Comparison of ENCODE assay signal across 35 mouse cellular contexts in the genomic region with DNA sequence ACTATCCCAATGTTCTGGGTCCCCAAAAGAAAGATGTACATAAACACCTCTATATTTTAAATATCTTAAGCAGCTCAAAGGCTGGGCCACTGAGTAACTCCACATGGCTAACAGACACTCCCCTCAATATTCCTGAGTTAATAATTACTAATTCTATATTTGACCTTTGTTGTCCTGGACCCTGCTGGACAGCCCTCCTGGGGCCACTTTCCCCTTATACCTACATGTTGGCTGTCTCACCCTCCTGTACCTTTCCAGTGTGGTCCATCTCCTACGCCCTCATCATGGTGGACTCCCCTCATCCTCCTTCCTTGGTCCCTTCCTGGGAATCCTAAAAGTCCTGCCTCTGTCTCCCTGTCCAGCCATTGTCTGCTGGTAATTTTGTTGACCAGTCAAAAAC.
"Had no signal": no experiment of that assay in that cellular context is flagged by ENCODE, and none has a peak within 500 bp of the region (broad histone marks: within the 10 kb centered on the region; RNA-seq: fewer than 3 reads in every experiment).

No protein-coding gene starts in this region.

- H3K27me3 ChIP-seq: heart, embryonic 12.5 days; heart, embryonic 13.5 days; heart, embryonic 15.5 days; hindbrain, embryonic 12.5 days; hindbrain, embryonic 13.5 days; hindbrain, embryonic 15.5 days; intestine, embryonic 15.5 days; kidney, embryonic 15.5 days had no signal

- H3K27ac ChIP-seq: heart, adult 2 months; heart, embryonic 10.5 days; heart, embryonic 13.5 days; heart, embryonic 15.5 days; hindbrain, embryonic 10.5 days; hindbrain, embryonic 12.5 days; hindbrain, embryonic 13.5 days; hindbrain, embryonic 14.5 days; hindbrain, embryonic 15.5 days; hindbrain, postnatal 0 days; intestine, embryonic 15.5 days; kidney, embryonic 15.5 days; kidney, postnatal 0 days; layer of hippocampus, adult 2 months had no signal

- H3K4me3 ChIP-seq: heart, adult 2 months; heart, embryonic 10.5 days; heart, embryonic 12.5 days; heart, embryonic 13.5 days; heart, embryonic 15.5 days; hindbrain, embryonic 10.5 days; hindbrain, embryonic 12.5 days; hindbrain, embryonic 13.5 days; hindbrain, embryonic 15.5 days; intestine, embryonic 15.5 days; kidney, embryonic 15.5 days; layer of hippocampus, adult 2 months had no signal

- ATAC-seq: hindbrain, embryonic 16.5 days; hindbrain, postnatal 0 days; inflammation-experienced regulatory T-cells, adult 6 months; intestine, embryonic 15.5 days had no signal

- H3K4me2 ChIP-seq: heart, embryonic 11.5 days; heart, embryonic 12.5 days; heart, embryonic 13.5 days; heart, embryonic 15.5 days; hindbrain, embryonic 12.5 days; hindbrain, embryonic 13.5 days; hindbrain, embryonic 14.5 days; hindbrain, embryonic 15.5 days; intestine, embryonic 15.5 days; kidney, embryonic 15.5 days had no signal

- DNase-seq: heart, adult 18-20 months; heart, adult 2 months; heart, postnatal 10 days; heart, postnatal 14 days; heart, postnatal 36 days; heart, postnatal 4 days; kidney, adult 11 months; kidney, adult 18-20 months; kidney, adult 2 months; kidney, adult 8-10 months; kidney, adult 9 months; kidney, postnatal 10 days; kidney, postnatal 14 days; kidney, postnatal 25 days; kidney, postnatal 36 days; kidney, postnatal 4 days; layer of hippocampus, adult 9-11 months; layer of hippocampus, postnatal 36 days had no signal

- H3K9ac ChIP-seq: heart, embryonic 12.5 days; heart, embryonic 13.5 days; heart, embryonic 15.5 days; hindbrain, embryonic 12.5 days; hindbrain, embryonic 13.5 days; hindbrain, embryonic 14.5 days; hindbrain, embryonic 15.5 days; intestine, embryonic 15.5 days; kidney, embryonic 15.5 days had no signal

- H3K36me3 ChIP-seq: heart, embryonic 10.5 days; heart, embryonic 12.5 days; heart, embryonic 13.5 days; heart, embryonic 15.5 days; hindbrain, embryonic 10.5 days; hindbrain, embryonic 12.5 days; hindbrain, embryonic 13.5 days; hindbrain, embryonic 15.5 days; intestine, embryonic 15.5 days; kidney, embryonic 15.5 days had no signal

- H3K9me3 ChIP-seq: heart, embryonic 10.5 days; heart, embryonic 12.5 days; heart, embryonic 13.5 days; heart, embryonic 15.5 days; hindbrain, embryonic 10.5 days; hindbrain, embryonic 12.5 days; hindbrain, embryonic 13.5 days; hindbrain, embryonic 15.5 days; intestine, embryonic 15.5 days; kidney, embryonic 15.5 days had no signal

- H3K4me1 ChIP-seq: hindbrain, embryonic 13.5 days; hindbrain, embryonic 15.5 days had no signal
